Mouse (Mus musculus): ENCODE measurements around the gene Ddx41.

DNA sequence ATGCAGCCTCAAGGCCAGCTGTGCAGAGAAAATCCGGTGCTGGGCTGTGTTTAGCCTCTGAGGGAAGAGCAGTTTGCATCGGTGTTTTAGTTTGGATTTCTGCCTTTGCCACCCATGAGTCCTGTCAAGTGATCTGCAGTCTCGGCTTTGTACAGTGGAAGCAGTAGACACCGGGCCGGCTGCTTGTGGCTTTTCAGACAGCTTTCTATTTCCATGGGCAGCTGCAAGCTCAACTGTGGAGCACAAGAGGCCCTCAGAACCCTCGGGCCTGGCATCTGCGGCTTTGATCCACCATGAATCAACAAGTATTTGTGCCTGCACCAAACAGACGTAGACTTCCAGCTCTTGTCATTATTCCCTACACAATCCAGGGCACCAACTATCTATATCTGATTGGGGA lies 34.1 kb downstream of the Ddx41 start:
- TF ChIP-seq POLR2A (IDR thresholded peaks at IDR 0.05; ENCODE audit: borderline replicate concordance, extremely low read depth, insufficient read depth, insufficient read length, poor library complexity, severe bottlenecking), result no peak
- TF ChIP-seq CTCF (IDR thresholded peaks at IDR 0.05; ENCODE audit: borderline replicate concordance, extremely low read depth, insufficient read depth, insufficient read length), result no peak

Measured in brain, embryonic 14.5 days (tissue).